Mouse (Mus musculus) myocyte (in vitro differentiated cells): ENCODE results near the gene Ifi211.
"Not testable (repeated sequence)": the region's sequence is repeated elsewhere in the genome, so short reads cannot be mapped to it uniquely, and the experiment has no call there.

Source experiments
- CEBPB ChIP-seq: IDR thresholded peaks from 2 replicates; pipeline ENCODE4 v1.6.1; 2011; ENCODE audit warnings: mild to moderate bottlenecking, moderate library complexity; ENCODE audit not compliant: poor library complexity, insufficient read depth, severe bottlenecking
- E2F4 ChIP-seq: IDR thresholded peaks from one replicate; pipeline ENCODE4 v1.6.1; 2011; ENCODE audit warnings: mild to moderate bottlenecking, control low read depth, moderate library complexity; ENCODE audit not compliant: insufficient read depth
- MAX ChIP-seq: IDR thresholded peaks from one replicate; pipeline ENCODE4 v1.6.1; 2011; ENCODE audit warnings: low read depth, mild to moderate bottlenecking, control low read depth
- MYOD1 ChIP-seq, 3 experiments: IDR thresholded peaks; one replicate each; pipeline ENCODE4 v1.6.1; 2011; ENCODE audit warnings: control low read depth in 2 of 3, low read depth in 2 of 3, mild to moderate bottlenecking in 2 of 3, moderate library complexity in 1 of 3; ENCODE audit not compliant: insufficient read length in 2 of 3, control insufficient read depth in 1 of 3
- MYOG ChIP-seq, 3 experiments: IDR thresholded peaks; one replicate each; pipeline ENCODE4 v1.6.1; 2011; ENCODE audit warnings: control low read depth in 2 of 3, low read depth in 2 of 3, mild to moderate bottlenecking in 2 of 3; ENCODE audit not compliant: insufficient read length in 2 of 3, control insufficient read depth in 1 of 3, insufficient read depth in 1 of 3
- POLR2A ChIP-seq: IDR thresholded peaks from one replicate; pipeline ENCODE4 v1.6.1; 2011; ENCODE audit warnings: low read depth, mild to moderate bottlenecking, control low read depth, moderate library complexity; ENCODE audit not compliant: insufficient read length
- POLR2AphosphoS2 ChIP-seq: IDR thresholded peaks from one replicate; pipeline ENCODE4 v1.6.1; 2011; ENCODE audit warnings: low read depth, control low read depth; ENCODE audit not compliant: insufficient read length
- REST ChIP-seq: IDR thresholded peaks from one replicate; pipeline ENCODE4 v1.6.1; 2011; ENCODE audit warnings: mild to moderate bottlenecking, control low read depth, moderate library complexity; ENCODE audit not compliant: insufficient read depth, insufficient read length
- SRF ChIP-seq: IDR thresholded peaks from one replicate; pipeline ENCODE4 v1.6.1; 2011; ENCODE audit warnings: low read depth; ENCODE audit not compliant: control insufficient read depth, insufficient read length
- TCF12 ChIP-seq: IDR thresholded peaks from one replicate; pipeline ENCODE4 v1.6.1; 2011; ENCODE audit warnings: mild to moderate bottlenecking, control low read depth; ENCODE audit not compliant: poor library complexity, insufficient read depth, severe bottlenecking
- TCF3 ChIP-seq: IDR thresholded peaks from one replicate; pipeline ENCODE4 v1.6.1; 2011; ENCODE audit warnings: low read depth, control low read depth; ENCODE audit not compliant: insufficient read length
- USF1 ChIP-seq: IDR thresholded peaks from one replicate; pipeline ENCODE4 v1.6.1; 2011; ENCODE audit warnings: low read depth, mild to moderate bottlenecking, control low read depth, moderate library complexity

DNA sequence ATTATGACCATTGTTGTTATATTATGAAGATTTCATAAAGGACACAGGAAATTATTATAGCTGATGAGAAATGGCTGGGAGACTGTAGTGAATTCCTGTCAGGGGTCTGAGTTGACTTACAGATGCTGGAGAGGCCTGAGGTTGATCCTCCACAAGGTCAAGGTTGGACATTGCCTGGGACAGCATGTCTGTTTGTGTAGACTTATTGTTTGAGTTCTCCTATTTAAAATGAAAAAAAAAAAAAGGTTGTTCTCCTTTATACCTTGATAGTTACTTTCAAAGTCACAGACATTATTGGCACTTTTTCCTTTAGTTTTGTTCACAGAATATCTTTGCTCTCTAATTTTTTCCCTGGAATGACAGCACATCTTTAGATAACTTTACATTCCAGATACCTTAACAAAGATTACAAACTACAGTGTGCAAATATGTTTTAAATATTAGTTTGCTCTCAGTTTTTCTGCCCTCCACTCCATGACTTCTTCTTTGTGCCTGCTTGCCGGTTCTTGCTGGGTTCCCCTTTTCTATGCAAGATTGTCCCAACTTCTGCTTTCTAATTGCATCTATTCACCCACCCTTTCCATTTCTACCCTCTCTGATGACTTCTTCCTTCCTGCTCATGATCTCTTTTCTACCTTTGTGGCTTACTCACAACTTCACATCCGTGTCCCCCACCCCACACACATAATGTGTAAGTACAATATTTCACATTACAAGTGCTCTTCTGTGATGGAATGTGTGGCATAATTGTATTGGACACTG lies 25.6 kb downstream of the Ifi211 start:
- TF ChIP-seq POLR2A; MYOD1 (IDR thresholded peaks at IDR 0.05; ENCODE audit: control insufficient read depth in 1 of 3, insufficient read length in 2 of 3, low read depth in 2 of 3); MAX; USF1; POLR2AphosphoS2; E2F4; TCF12; SRF; CEBPB; MYOG (IDR thresholded peaks at IDR 0.05; ENCODE audit: control insufficient read depth in 1 of 3, insufficient read depth in 1 of 3, insufficient read length in 2 of 3, low read depth in 2 of 3); REST; TCF3: not testable (repeated sequence)
